Mouse (Mus musculus) hindlimb bud, embryonic 11.5 days (tissue): ENCODE results near the gene Gm20905.
"Not testable (repeated sequence)": the region's sequence is repeated elsewhere in the genome, so short reads cannot be mapped to it uniquely, and the experiment has no call there.

Experiments
- DNase-seq: peaks from one replicate; pipeline ENCODE4 v3.0.0-alpha.2; 2012; ENCODE audit warnings: low read depth, low spot score; ENCODE audit errors: extremely low spot score

The Gm20905 gene

GRCm38 (mm10) chrY:37259503-37259902 is at the start of gene Gm20905:
Gm20905 (minus strand) TSS chrY:37259603.
- not testable (repeated sequence) for DNase-seq
